Mouse (Mus musculus) intestine, postnatal 0 days (tissue): Measurements from ENCODE around the gene Gfra4. TPM values are rescaled to one million over a fixed set of nuclear protein-coding genes. Genes with fewer than 3 reads are reported as not detected.

ENCODE experiments used
- ATAC-seq: fragments of 200-750 bp; cut with Nextera tagmentation; 2 replicates; pipeline ENCODE4 v1.8.0; 2017; ENCODE audit warnings: mild to moderate bottlenecking, moderate TSS enrichment, moderate library complexity
- H3K27ac ChIP-seq: fragments of 300-500 bp; sonication (generic); 2 replicates; pipeline ENCODE4 v1.5.1; 2014; ENCODE audit warnings: mild to moderate bottlenecking, low read depth, low read length, moderate library complexity
- H3K27me3 ChIP-seq: fragments of 300-500 bp; sonication (generic); replicated peaks from 2 replicates; pipeline ENCODE4 v1.6.1; 2014; ENCODE audit warnings: low read length, mixed read lengths; ENCODE audit not compliant: control insufficient read depth, insufficient read depth
- H3K36me3 ChIP-seq: fragments of 300-500 bp; sonication (generic); 2 replicates; pipeline ENCODE4 v1.6.1; 2014; ENCODE audit warnings: mild to moderate bottlenecking, moderate library complexity; ENCODE audit not compliant: control insufficient read depth, insufficient read depth
- H3K4me1 ChIP-seq: fragments of 300-500 bp; sonication (generic); replicated peaks from 2 replicates; pipeline ENCODE4 v1.6.1; 2014; ENCODE audit warnings: antibody characterized with exemption, low read length, mixed read lengths; ENCODE audit not compliant: control insufficient read depth, insufficient read depth
- H3K4me2 ChIP-seq: fragments of 300-500 bp; sonication (generic); replicated peaks from 2 replicates; pipeline ENCODE4 v1.6.1; 2014; ENCODE audit warnings: low read depth, mild to moderate bottlenecking, moderate library complexity
- H3K4me3 ChIP-seq: fragments of 300-500 bp; sonication (generic); 2 replicates; pipeline ENCODE4 v1.5.1; 2014; ENCODE audit warnings: low read depth, low read length
- H3K9ac ChIP-seq: fragments of 300-500 bp; sonication (generic); 2 replicates; pipeline ENCODE4 v1.6.1; 2014; ENCODE audit warnings: mild to moderate bottlenecking, low read depth, low read length
- H3K9me3 ChIP-seq: fragments of 300-500 bp; sonication (generic); 2 replicates; pipeline ENCODE4 v1.6.1; 2016; ENCODE audit warnings: mixed run types; ENCODE audit not compliant: control insufficient read depth
- CTCF ChIP-seq: sonication (generic); IDR thresholded peaks from 2 replicates; pipeline ENCODE4 v1.5.1; 2016; ENCODE audit warnings: low read depth, mild to moderate bottlenecking, control low read depth, antibody characterized with exemption, moderate library complexity
- WGBS: fragments of 180-500 bp; shearing (Covaris S2); extraction: QIAGEN DNeasy Blood & Tissue Kit; methylation state at CpG from one replicate; pipeline ENCODE4 v1.1.7; 2014; 5-methylcytosine and 5-hydroxymethylcytosine counted together
- polyA plus RNA-seq: library from polyadenylated mRNA; unstranded; fragments of >200 nt; fragmentation: Nextera tagmentation; extraction: Ambion mirVana; gene quantifications from 2 replicates; pipeline ENCODE4 v1.2.1, GENCODE M21; 2015

Gene Gfra4
- polyA plus RNA-seq, result 3.8 and 5.7 TPM in 2 replicates

DNA sequence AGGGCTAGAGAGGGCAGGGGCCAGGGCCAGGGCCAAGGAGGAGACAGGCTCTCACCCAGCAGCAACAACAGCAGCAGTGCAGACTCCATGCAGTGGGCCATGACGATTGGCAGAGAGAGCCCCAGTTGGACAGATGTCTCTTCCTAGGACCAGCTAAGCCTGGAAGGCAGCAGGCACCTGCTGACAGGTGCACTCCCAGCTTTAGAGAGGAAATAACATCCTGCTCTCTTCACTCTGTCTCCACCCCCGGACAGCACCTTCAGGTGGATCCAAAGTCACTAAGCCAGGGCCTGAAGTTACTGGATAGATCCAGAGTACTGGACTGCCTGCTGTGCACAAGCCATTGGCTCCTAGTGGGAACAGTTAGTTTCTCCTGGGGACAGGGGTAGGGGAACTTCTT, at the start of gene Gfra4:
Gfra4 (minus strand) TSS at position 101 of the 400 bp plus-strand sequence.
- Histone ChIP-seq H3K27me3 (peaks cover 35% of the 10 kb centered on the region), H3K4me3 (no peak within 1 kb of the TSS), H3K9ac (no peak within 1 kb of the TSS), H3K4me2 (no peak within 1 kb of the TSS), H3K4me1 (peaks cover 7% of the 10 kb centered on the region; the same call in 1 of the 2 replicates), H3K9me3 (no peaks in the 10 kb centered on the region), H3K36me3 (no peaks in the 10 kb centered on the region), H3K27ac (no peak within 1 kb of the TSS)
- ATAC-seq, result no peak
- no peak for TF ChIP-seq CTCF
- WGBS, result 78% methylated on average over 2 of the region's 2 CpGs

DNA sequence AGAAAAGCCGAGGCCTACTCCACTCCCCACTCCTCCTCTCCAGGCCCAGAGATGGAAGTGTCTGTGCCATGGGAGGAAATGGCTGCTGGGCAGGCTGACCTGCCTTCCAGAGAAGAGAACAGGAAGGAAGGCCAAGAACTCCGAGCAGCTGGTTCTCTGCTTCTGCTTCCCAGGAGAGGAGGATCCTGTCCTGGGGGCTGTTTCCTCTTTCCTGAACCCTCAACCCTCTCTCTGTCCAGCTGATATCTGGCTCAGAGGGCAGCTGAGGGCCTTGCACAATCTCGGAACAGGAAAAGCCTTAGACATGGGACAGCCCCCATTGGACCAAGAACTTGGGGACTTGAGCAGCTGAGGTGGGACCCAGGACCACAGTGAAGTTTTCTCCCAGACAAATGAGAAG, 48.0 kb upstream of the Gfra4 start:
- Histone ChIP-seq H3K4me3 (no peak overlapping the region), H3K4me2 (no peak overlapping the region), H3K4me1 (no peaks in the 10 kb centered on the region), H3K9me3 (no peaks in the 10 kb centered on the region), H3K9ac (no peak overlapping the region), H3K27ac (no peak overlapping the region), H3K36me3 (no peaks in the 10 kb centered on the region), H3K27me3 (no peaks in the 10 kb centered on the region)
- no peak for ATAC-seq
- TF ChIP-seq CTCF, result no peak
- WGBS, result 75% methylated on average over 3 of the region's 3 CpGs

DNA sequence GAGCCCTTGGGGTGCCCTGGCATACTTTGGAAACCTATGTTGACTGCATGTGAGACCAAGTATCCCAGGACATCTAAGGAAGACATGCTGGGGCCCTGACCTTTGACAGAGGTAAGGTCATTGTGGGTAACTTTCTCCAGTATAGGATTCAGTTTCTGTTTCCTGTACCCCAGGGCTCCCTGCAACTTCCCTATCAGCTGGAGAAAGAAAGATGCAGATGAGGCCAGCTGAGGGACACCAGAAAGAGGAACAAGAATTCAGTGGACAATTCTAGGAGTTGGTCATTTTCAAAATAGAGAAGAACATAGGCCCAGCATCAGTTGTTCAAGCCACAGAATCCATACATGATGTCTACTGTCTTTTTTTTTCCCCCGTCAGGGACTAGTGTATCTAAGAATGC, 46.7 kb upstream of the Gfra4 start:
- H3K36me3 ChIP-seq, result no peaks in the 10 kb centered on the region
- H3K27me3 ChIP-seq, result no peaks in the 10 kb centered on the region
- no peak overlapping the region for H3K4me3 ChIP-seq
- H3K9me3 ChIP-seq, result no peaks in the 10 kb centered on the region
- no peak overlapping the region for H3K4me2 ChIP-seq
- WGBS, result 100% methylated on average over 1 of the region's 1 CpGs
- no peak for TF ChIP-seq CTCF
- no peak overlapping the region for H3K27ac ChIP-seq
- no peaks in the 10 kb centered on the region for H3K4me1 ChIP-seq
- ATAC-seq, result no peak
- no peak overlapping the region for H3K9ac ChIP-seq

DNA sequence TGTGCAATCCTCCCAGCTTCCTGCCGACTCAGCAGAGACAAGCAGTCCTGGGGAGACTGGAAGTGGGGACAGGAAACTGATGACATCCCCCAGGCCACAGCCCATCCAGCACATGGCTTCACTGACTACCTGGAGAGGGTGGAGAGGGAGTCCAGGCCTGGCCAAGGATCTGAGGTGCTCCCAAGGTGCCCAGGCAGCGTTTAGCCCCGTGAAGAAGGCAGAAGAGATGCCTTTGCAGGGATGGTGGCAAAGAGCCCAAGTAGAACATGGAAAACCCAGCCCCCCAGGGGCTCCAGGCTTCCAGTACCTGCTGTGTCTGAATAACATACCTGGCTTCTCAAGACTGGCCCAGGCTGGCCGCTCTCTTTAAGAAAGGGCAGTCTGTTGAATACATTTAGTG, 45.7 kb upstream of the Gfra4 start:
- Histone ChIP-seq H3K27ac (no peak overlapping the region), H3K9me3 (no peaks in the 10 kb centered on the region), H3K4me3 (no peak overlapping the region), H3K27me3 (no peaks in the 10 kb centered on the region), H3K4me1 (no peaks in the 10 kb centered on the region), H3K4me2 (no peak overlapping the region), H3K36me3 (no peaks in the 10 kb centered on the region), H3K9ac (no peak overlapping the region)
- TF ChIP-seq CTCF, result no peak
- ATAC-seq, result no peak
- WGBS, result 74% methylated on average over 4 of the region's 4 CpGs

DNA sequence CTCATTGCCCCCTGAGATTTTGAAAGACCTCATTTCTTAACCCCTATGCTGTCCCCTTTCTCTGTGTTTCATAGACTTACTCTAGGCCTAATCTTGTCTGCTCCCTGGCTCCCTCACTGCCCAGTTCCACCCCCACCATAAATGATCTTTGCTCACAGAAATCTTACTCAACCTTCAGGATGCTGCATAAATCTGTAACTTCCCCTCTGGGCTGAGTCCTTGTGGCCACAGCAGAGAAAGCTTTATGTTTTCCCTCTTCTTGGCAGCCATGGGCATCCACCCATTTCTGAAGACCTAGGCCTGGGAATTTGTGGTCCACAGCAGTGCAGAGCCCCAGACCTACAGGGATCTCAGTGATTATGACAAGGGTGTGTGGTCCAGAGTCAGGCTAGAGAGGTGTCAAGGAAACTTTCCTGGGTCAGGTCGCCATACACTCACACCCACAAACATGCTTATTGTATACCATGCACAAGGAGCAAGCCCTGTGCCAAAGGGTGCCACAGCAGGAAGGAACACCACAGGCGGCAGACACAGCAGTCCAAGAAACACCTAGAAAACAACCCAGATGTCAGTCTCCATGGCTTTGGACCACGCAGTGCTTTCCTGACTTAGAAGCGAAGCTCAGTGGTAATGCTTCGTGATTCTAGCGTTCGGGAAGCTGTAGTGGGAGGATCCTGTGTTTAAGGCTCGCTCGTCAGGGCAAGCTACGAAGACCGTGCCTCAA, 43.9 kb upstream of the Gfra4 start, which contains the start of gene Siglec1:
Siglec1 (minus strand) TSS at position 99 of the 724 bp plus-strand sequence.
- H3K27ac ChIP-seq, result no peak within 1 kb of the TSS
- TF ChIP-seq CTCF, result no peak
- H3K4me1 ChIP-seq, result no peaks in the 10 kb centered on the region
- H3K36me3 ChIP-seq, result no peaks in the 10 kb centered on the region
- H3K4me2 ChIP-seq, result no peak within 1 kb of the TSS
- no peak within 1 kb of the TSS for H3K4me3 ChIP-seq
- no peaks in the 10 kb centered on the region for H3K9me3 ChIP-seq
- H3K9ac ChIP-seq, result no peak within 1 kb of the TSS
- no peak for ATAC-seq
- H3K27me3 ChIP-seq, result no peaks in the 10 kb centered on the region
- 82% methylated on average over 11 of the region's 11 CpGs for WGBS

DNA sequence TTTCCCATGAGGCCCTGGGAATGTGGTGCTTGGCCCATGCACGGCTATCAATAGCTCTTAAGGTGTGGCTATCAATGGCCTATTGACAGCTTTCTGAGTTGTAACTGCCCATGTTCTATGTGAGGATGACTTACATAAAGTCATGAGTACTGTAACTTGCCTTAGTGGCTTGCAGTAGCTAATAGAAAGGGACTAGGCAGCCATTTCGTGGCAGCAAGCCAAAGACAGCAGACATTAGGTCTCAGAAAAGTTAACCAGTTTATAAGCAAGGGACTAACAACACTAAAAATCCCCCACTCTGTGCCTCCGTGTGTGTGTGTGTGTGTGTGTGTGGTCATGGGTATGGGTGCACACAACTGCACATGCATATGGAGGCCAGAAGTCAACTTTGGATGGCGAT, 41.3 kb upstream of the Gfra4 start:
- H3K9me3 ChIP-seq, result no peaks in the 10 kb centered on the region
- TF ChIP-seq CTCF, result no peak
- H3K9ac ChIP-seq, result no peak overlapping the region
- H3K4me3 ChIP-seq, result no peak overlapping the region
- H3K27ac ChIP-seq, result no peak overlapping the region
- ATAC-seq, result no peak
- H3K27me3 ChIP-seq, result no peaks in the 10 kb centered on the region
- no peak overlapping the region for H3K4me2 ChIP-seq
- WGBS, result 81% methylated on average over 4 of the region's 4 CpGs
- no peaks in the 10 kb centered on the region for H3K36me3 ChIP-seq
- H3K4me1 ChIP-seq, result no peaks in the 10 kb centered on the region

DNA sequence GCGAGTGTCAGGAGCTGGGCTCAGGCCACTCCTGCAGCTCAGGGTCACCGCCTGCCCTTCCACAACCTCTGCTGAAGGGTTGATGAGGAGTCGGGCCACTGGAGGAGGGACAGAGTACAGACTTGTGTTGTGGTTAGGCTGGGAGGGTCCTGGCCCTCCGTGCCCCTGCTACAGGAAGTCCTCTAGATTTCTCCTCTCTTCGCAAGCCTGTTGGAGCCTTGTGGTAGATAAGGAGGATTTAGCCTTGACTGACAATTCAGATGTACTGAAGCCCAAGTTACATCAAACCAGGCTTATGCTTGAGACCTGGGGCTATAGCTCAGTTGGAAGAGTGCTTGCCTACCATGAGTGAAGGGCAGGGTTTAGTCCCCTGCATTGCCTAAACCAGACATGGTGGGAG, 37.6 kb upstream of the Gfra4 start:
- H3K4me1 ChIP-seq, result no peaks in the 10 kb centered on the region
- H3K36me3 ChIP-seq, result no peaks in the 10 kb centered on the region
- no peak overlapping the region for H3K9ac ChIP-seq
- no peak for ATAC-seq
- 76% methylated on average over 5 of the region's 5 CpGs for WGBS
- H3K4me3 ChIP-seq, result no peak overlapping the region
- no peak overlapping the region for H3K27ac ChIP-seq
- no peaks in the 10 kb centered on the region for H3K27me3 ChIP-seq
- no peak overlapping the region for H3K4me2 ChIP-seq
- no peaks in the 10 kb centered on the region for H3K9me3 ChIP-seq
- no peak for TF ChIP-seq CTCF
